Mouse (Mus musculus): Measurements from ENCODE around the gene Prkn.
A peak's percentile ranks its signal among the peaks of the same experiment; 100 is the strongest.

GRCm38 (mm10) chr17:11260663-11261062, 420.5 kb downstream of the Prkn start:
- TF ChIP-seq MAFK (IDR thresholded peaks at IDR 0.05; ENCODE audit: insufficient read depth, low read depth, low read length) (peak; percentile 42), ZNF384 (IDR thresholded peaks at IDR 0.05; ENCODE audit: low read depth, low read length) (no peak)
